Mouse (Mus musculus): ENCODE measurements at regions not wholly inside any gene's neighbourhood (a gene's known extent, or its start where the extent isn't known, plus 50 kb on each side); places are given as distances from the start of the nearest gene placed in this dataset.

DNA sequence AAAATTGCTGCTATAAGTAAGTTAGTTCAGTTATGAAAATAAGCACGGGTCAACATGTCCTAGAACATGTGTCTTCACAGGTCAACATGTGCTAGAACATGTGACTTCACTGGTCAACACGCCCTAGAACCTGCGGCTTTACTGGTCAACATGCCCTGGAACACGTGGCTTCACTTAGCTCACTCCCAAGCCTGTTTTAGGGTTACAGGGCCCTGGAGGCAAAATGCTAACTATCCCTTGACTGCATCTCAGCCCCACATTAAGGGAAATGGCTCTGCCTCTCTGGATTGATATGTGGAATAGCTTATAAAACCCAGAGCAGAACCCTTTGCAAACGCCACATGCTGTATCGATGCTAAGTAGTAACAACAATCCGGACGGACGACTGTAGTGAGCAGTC lies 67.8 kb downstream of the Nkx6-1 start:
- Histone ChIP-seq H3K36me3 (replicated peaks) (no peaks in the 10 kb centered on the region), H3K9ac (no peak overlapping the region), H3K9me3 (replicated peaks) (no peaks in the 10 kb centered on the region), H3K27ac (replicated peaks) (no peak overlapping the region), H3K4me1 (replicated peaks) (no peaks in the 10 kb centered on the region), H3K27me3 (no peaks in the 10 kb centered on the region), H3K4me3 (replicated peaks) (no peak overlapping the region), H3K4me2 (no peak overlapping the region)
- ATAC-seq (ENCODE audit: insufficient read depth): no peak
- WGBS (ENCODE audit: insufficient replicate concordance): 68% methylated on average over 9 of the region's 9 CpGs

DNA sequence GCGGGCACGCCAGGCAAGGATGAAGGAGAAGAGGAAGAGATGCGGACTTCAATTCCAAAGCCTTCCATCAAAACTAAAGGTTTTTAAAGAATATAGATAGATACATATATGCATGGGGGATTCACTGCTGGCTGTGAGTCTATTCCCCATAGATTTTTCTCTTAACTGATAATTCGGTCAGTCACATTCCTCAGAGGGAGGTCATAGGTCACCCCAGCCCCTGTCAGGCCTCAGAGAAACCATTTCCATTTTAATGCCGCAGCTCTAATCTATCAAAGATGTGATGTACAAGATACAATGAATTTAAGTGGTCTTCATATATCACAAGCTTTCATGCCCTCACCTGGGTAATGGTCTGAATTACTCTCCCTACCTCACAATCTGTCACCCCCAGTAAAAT lies 73.6 kb downstream of the Nkx6-1 start:
- Histone ChIP-seq H3K4me2 (no peak overlapping the region), H3K9ac (no peak overlapping the region), H3K9me3 (replicated peaks) (no peaks in the 10 kb centered on the region), H3K27ac (replicated peaks) (no peak overlapping the region), H3K36me3 (replicated peaks) (no peaks in the 10 kb centered on the region), H3K4me1 (replicated peaks) (no peaks in the 10 kb centered on the region), H3K27me3 (no peaks in the 10 kb centered on the region), H3K4me3 (replicated peaks) (no peak overlapping the region)
- ATAC-seq (ENCODE audit: insufficient read depth): no peak
- WGBS (ENCODE audit: insufficient replicate concordance): 68% methylated on average over 5 of the region's 5 CpGs

DNA sequence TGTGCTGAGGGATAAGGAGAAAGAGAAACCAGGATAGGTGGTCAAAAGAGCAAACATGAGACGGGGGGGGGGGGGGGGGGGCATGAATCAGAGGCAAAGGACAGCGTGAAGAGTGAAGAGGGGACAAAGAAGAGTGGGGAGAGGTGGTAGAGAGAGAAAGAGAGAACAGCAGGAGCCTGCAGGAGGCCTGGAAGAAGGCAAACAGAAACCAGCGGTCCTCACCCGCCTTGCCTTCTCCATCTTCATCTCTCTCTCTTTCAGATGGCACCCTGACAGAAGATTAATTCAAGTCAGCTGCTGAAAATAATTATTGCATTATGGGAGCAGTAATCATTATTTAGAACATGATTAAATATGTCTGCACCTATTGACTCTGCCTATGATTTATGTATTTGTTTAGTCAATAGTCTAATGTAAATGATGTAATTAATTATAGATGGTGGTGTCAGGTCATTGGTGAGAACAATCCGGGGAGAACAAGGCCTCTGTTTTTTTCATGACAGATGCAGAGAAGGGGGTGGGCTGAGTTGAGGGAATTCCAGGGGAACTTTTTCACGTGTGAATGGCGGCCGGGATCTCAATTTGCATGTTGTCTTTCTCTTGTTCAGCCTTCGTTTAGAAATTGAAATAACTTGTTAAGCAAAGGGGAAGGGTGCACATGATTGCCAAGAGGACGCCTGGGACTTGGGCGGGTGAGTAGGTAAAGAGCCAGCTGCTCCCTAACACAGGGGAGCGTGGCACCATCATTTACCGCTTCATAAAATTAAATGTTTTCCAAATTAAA lies 74.3 kb downstream of the Nkx6-1 start:
- no peaks in the 10 kb centered on the region for H3K9me3 ChIP-seq (replicated peaks)
- H3K4me1 ChIP-seq (replicated peaks): no peaks in the 10 kb centered on the region
- H3K36me3 ChIP-seq (replicated peaks): no peaks in the 10 kb centered on the region
- H3K4me3 ChIP-seq (replicated peaks): no peak overlapping the region
- no peaks in the 10 kb centered on the region for H3K27me3 ChIP-seq
- H3K4me2 ChIP-seq: no peak overlapping the region
- H3K9ac ChIP-seq: no peak overlapping the region
- WGBS (ENCODE audit: insufficient replicate concordance): 53% methylated on average over 11 of the region's 13 CpGs
- H3K27ac ChIP-seq (replicated peaks): no peak overlapping the region
- no peak for ATAC-seq (ENCODE audit: insufficient read depth)

DNA sequence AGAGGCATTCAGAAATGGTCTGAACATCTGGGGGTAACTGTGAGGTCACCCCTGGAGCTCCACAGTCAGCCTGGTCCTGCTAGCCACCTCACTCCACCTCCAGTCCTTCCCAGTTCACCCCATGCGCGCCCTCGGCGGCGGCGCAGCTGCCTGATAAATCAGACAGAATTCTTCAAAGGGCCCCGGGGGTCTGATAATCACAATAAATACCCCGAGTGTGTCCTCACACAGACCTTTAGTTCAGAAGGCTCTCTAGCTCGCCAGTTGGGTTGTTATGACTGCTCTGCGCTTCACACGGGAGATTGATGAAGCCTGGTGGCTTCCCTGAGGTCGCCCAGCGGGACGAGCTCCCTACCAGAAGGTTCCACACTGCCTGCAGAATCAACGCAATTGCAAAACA lies 91.8 kb downstream of the Nkx6-1 start:
- H3K27me3 ChIP-seq: no peaks in the 10 kb centered on the region
- H3K9me3 ChIP-seq (replicated peaks): no peaks in the 10 kb centered on the region
- H3K4me3 ChIP-seq (replicated peaks): no peak overlapping the region
- H3K27ac ChIP-seq (replicated peaks): no peak overlapping the region
- H3K36me3 ChIP-seq (replicated peaks): no peaks in the 10 kb centered on the region
- no peaks in the 10 kb centered on the region for H3K4me1 ChIP-seq (replicated peaks)
- H3K9ac ChIP-seq: no peak overlapping the region
- no peak for ATAC-seq (ENCODE audit: insufficient read depth)
- WGBS (ENCODE audit: insufficient replicate concordance): 73% methylated on average over 15 of the region's 15 CpGs
- H3K4me2 ChIP-seq: no peak overlapping the region

DNA sequence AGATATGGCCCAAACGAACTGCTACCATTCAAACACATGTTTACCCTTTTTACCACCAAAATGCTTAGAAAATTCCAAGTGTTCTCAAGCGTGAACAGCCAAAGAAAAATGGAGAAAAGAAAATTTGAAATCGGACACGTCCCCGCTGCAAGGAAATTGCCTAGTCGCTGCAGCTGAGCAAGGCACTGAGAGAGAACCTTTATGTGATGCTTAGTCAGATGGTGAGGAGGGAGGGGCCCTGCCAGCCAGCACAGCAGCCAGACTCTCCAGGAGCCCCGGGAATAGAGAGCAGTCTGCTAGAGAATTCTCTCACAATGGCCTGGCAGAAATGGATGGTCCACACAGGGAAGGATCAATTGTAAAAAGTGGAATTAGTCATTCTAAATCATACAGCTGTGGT lies 99.0 kb downstream of the Nkx6-1 start:
- Histone ChIP-seq H3K4me3 (replicated peaks) (no peak overlapping the region), H3K9me3 (replicated peaks) (no peaks in the 10 kb centered on the region), H3K36me3 (replicated peaks) (no peaks in the 10 kb centered on the region), H3K27me3 (no peaks in the 10 kb centered on the region), H3K27ac (replicated peaks) (no peak overlapping the region), H3K4me2 (no peak overlapping the region), H3K4me1 (replicated peaks) (no peaks in the 10 kb centered on the region), H3K9ac (no peak overlapping the region)
- 53% methylated on average over 7 of the region's 7 CpGs for WGBS (ENCODE audit: insufficient replicate concordance)
- ATAC-seq (ENCODE audit: insufficient read depth): no peak

DNA sequence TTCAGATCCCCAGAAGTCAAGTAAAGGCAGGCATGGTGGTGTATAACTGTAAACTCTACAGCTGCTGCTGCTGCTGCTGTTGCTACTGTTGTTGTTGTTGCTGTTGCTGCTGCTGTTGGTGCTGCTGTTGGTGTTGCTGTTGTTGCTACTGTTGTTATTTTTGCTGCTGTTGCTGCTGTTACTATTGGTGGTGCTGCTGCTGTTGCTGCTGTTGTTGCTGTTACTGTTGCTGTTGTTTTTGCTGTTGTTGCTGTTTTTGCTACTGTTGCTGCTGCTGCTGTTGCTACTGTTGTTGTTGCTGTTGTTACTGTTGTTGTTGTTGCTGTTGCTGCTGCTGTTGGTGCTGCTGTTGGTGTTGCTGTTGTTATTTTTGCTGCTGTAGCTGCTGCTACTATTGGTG lies 104.4 kb downstream of the Nkx6-1 start:
- H3K4me1 ChIP-seq (replicated peaks): no peaks in the 10 kb centered on the region
- no peak overlapping the region for H3K9ac ChIP-seq
- no peak for ATAC-seq (ENCODE audit: insufficient read depth)
- no peaks in the 10 kb centered on the region for H3K27me3 ChIP-seq
- no peak overlapping the region for H3K4me2 ChIP-seq
- H3K36me3 ChIP-seq (replicated peaks): no peaks in the 10 kb centered on the region
- H3K4me3 ChIP-seq (replicated peaks): no peak overlapping the region
- H3K27ac ChIP-seq (replicated peaks): no peak overlapping the region
- H3K9me3 ChIP-seq (replicated peaks): no peaks in the 10 kb centered on the region

DNA sequence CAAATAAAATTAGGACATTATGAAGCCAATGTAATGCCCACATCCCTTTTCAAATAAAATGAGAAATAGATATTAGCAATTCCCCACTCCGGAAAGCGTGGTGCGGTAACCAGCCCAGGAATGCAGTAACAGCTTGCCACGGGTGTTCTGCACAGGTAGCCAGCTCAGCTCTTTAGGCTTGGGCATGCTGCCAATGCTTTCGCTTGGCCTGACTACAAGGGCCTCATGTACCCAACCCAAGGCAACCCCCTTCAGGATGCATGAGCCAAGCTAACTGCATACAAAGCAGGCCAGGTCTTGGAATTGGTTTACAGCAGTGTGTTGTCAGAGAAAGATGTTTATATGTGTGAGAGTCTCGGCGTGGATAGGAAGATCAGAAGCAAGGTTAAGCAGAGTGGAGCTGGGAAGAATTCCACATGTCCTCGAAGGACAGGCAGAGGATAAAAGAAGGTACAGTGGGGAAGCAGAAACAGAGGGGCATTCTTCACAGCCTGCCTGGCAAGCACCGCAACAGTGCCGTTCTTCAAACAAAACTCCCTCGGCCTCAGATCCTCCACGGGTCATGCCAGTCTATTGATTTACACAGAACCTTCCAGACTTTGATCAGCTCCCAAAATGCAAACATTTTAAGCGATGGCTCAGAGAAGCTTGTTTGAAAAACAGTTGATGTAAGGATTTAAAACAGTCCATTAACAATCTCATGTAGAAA lies 106.4 kb downstream of the Nkx6-1 start:
- no peak overlapping the region for H3K27ac ChIP-seq (replicated peaks)
- ATAC-seq (ENCODE audit: insufficient read depth): no peak
- no peaks in the 10 kb centered on the region for H3K27me3 ChIP-seq
- H3K4me1 ChIP-seq (replicated peaks): no peaks in the 10 kb centered on the region
- no peak overlapping the region for H3K4me3 ChIP-seq (replicated peaks)
- no peak overlapping the region for H3K9ac ChIP-seq
- whole genome bisulfite sequencing (ENCODE audit: insufficient replicate concordance): 68% methylated on average over 13 of the region's 13 CpGs
- no peaks in the 10 kb centered on the region for H3K36me3 ChIP-seq (replicated peaks)
- H3K4me2 ChIP-seq: no peak overlapping the region
- no peaks in the 10 kb centered on the region for H3K9me3 ChIP-seq (replicated peaks)

DNA sequence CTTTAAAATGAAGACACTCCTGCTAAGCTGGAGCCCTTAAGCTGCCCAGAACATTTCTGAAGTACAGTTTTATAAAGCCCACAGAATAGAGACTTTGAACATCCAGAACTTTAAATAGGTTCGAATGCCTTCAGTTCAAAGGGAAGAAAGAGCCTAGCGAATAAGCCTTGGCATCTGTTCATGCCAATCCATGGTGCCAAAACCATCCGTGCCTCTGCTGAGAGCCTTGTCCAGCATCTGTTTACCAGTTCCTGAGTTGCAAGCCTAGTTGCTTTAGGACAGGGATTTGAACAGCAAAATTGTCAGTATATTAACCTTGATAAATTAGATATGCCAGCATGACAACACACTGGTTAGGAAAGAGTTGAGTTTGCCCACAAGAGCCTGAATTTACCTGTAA lies 107.6 kb downstream of the Nkx6-1 start:
- WGBS (ENCODE audit: insufficient replicate concordance): 70% methylated on average over 3 of the region's 3 CpGs
- Histone ChIP-seq H3K36me3 (replicated peaks) (no peaks in the 10 kb centered on the region), H3K9ac (no peak overlapping the region), H3K4me1 (replicated peaks) (no peaks in the 10 kb centered on the region), H3K9me3 (replicated peaks) (no peaks in the 10 kb centered on the region), H3K27ac (replicated peaks) (no peak overlapping the region), H3K27me3 (no peaks in the 10 kb centered on the region), H3K4me2 (no peak overlapping the region), H3K4me3 (replicated peaks) (no peak overlapping the region)
- no peak for ATAC-seq (ENCODE audit: insufficient read depth)

DNA sequence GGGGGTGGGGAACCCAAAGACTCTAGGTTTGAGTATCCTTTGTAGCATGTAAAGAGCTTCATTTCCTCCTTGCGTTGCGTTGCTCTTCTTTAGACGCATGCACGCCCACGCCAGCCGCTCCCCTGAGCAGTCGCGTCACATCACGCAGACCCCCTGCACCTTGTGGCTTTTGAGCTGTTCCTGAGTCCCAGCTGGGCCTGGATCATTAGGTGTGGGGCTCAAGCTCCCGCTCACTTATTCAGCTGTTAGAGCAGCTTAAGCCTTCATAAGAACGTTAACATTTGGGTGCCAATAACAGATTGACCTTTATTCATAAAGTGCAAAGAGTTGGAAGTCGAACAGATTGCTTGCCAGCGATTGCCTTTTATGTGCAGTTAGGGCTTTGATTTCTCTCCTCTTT lies 121.5 kb downstream of the Nkx6-1 start:
- Histone ChIP-seq H3K36me3 (replicated peaks) (no peaks in the 10 kb centered on the region), H3K4me1 (replicated peaks) (0 out of 2 replicates have a peak, but pooled peaks cover 3% of the 10 kb centered on the region), H3K27ac (replicated peaks) (no peak overlapping the region), H3K9me3 (replicated peaks) (no peaks in the 10 kb centered on the region), H3K4me3 (replicated peaks) (no peak overlapping the region), H3K27me3 (peaks cover 7% of the 10 kb centered on the region; the same call in 1 of the 2 replicates), H3K9ac (no peak overlapping the region), H3K4me2 (no peak overlapping the region)
- WGBS (ENCODE audit: insufficient replicate concordance): 49% methylated on average over 13 of the region's 13 CpGs
- no peak for ATAC-seq (ENCODE audit: insufficient read depth)

DNA sequence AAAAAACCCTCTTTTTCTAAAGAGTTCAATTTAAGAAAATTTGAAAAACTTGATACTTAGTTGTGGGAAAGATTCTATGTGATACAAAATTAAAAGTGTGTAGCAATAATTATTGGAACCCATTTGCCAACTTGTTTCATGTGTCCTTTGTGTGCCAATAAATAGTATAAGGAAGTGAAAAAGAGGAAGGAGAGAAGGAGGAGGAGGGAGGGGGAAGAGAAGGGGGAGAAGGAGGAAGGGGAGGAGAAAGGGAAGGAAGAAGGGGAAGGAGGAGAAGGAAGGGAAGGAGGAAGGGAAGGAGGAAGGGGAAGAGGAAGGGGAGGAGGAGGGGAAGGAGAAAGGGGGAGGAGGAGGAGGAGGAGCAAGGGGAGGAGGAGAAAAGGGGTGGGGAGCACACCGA lies 125.0 kb downstream of the Nkx6-1 start:
- H3K27me3 ChIP-seq: peaks cover 15% of the 10 kb centered on the region
- H3K4me1 ChIP-seq (replicated peaks): 0 out of 2 replicates have a peak, but pooled peaks cover 3% of the 10 kb centered on the region
- WGBS (ENCODE audit: insufficient replicate concordance): 36% methylated on average over 1 of the region's 1 CpGs
- no peaks in the 10 kb centered on the region for H3K9me3 ChIP-seq (replicated peaks)
- no peak overlapping the region for H3K4me2 ChIP-seq
- no peak overlapping the region for H3K27ac ChIP-seq (replicated peaks)
- no peaks in the 10 kb centered on the region for H3K36me3 ChIP-seq (replicated peaks)
- H3K9ac ChIP-seq: no peak overlapping the region
- no peak for ATAC-seq (ENCODE audit: insufficient read depth)
- no peak overlapping the region for H3K4me3 ChIP-seq (replicated peaks)

DNA sequence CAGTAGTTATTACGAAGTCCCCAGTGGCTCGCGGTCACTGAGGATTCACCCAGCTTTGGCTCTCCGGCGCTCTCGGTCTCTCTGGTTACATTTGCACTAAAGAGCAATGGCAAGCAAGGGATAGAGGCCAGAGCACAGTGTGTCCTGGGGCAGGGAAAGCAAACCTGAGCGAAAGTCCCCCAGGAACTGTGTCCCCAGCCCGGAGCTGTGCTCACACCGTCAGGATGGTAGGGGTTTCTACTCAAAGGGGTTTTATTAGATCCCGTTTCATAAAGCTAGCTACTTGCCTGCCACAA lies 125.6 kb downstream of the Nkx6-1 start:
- WGBS (ENCODE audit: insufficient replicate concordance): 14% methylated on average over 10 of the region's 10 CpGs
- ATAC-seq (ENCODE audit: insufficient read depth): no peak
- no peak overlapping the region for H3K4me2 ChIP-seq

More for the DNA sequence above, 125.6 kb downstream of the Nkx6-1 start:
- Histone ChIP-seq H3K9ac (no peak overlapping the region), H3K27me3 (peaks cover 15% of the 10 kb centered on the region), H3K27ac (replicated peaks) (no peak overlapping the region), H3K36me3 (replicated peaks) (no peaks in the 10 kb centered on the region), H3K9me3 (replicated peaks) (no peaks in the 10 kb centered on the region), H3K4me1 (replicated peaks) (0 out of 2 replicates have a peak, but pooled peaks cover 3% of the 10 kb centered on the region), H3K4me3 (replicated peaks) (no peak overlapping the region)
